Mouse (Mus musculus) kidney, adult 2 months (tissue): ENCODE measurements around the gene Sik3.

ENCODE experiments used
- CTCF ChIP-seq: fragments of 200-500 bp; conservative IDR thresholded peaks from 2 replicates; pipeline ENCODE4 v1.5.1; 2011; ENCODE audit warnings: low read depth, mild to moderate bottlenecking, control low read depth, low read length, moderate library complexity, mixed read lengths; ENCODE audit not compliant: insufficient read depth, insufficient read length
- POLR2A ChIP-seq: fragments of 200-500 bp; IDR thresholded peaks from one replicate; pipeline ENCODE4 v1.6.1; 2011; ENCODE audit warnings: low read depth, low read length, control low read depth

GRCm38 (mm10) chr9:46256177-46256576 lies 243.6 kb downstream of the Sik3 start:
- TF ChIP-seq CTCF (no peak), POLR2A (no peak)
